Mouse (Mus musculus) macrophage (primary cell): ENCODE results near the gene Abhd12. TPM values are rescaled to one million over a fixed set of nuclear protein-coding genes. Genes with fewer than 3 reads are reported as not detected.
A peak's percentile ranks its signal among the peaks of the same experiment; 100 is the strongest.

Source experiments
- H3K27ac ChIP-seq: fragments of 350-480 bp; formaldehyde crosslinking; 2 replicates; pipeline ENCODE4 v1.9.0; 2021
- H3K36me3 ChIP-seq: fragments of 350-480 bp; formaldehyde crosslinking; 2 replicates; pipeline ENCODE4 v1.9.0; 2021; ENCODE audit errors: inconsistent target
- H3K4me3 ChIP-seq: fragments of 350-480 bp; formaldehyde crosslinking; 2 replicates; pipeline ENCODE4 v1.9.0; 2021; ENCODE audit errors: inconsistent target
- H3K79me2 ChIP-seq: fragments of 350-480 bp; formaldehyde crosslinking; 2 replicates; pipeline ENCODE4 v1.9.0; 2021; ENCODE audit errors: inconsistent target
- WGBS: methylation state at CpG from one replicate; pipeline ENCODE4 v1.1.7; 2026; ENCODE audit warnings: inconsistent platforms; ENCODE audit not compliant: missing documents; 5-methylcytosine and 5-hydroxymethylcytosine counted together
- polyA plus RNA-seq: library from polyadenylated mRNA; stranded (reverse); fragments of 250-400 nt; gene quantifications from 3 replicates; pipeline ENCODE4 v1.2.4, GENCODE M21; 2018; ENCODE audit warnings: inconsistent platforms

Abhd12 gene
- polyA plus RNA-seq, 1 experiment from 2014 or later, result 584 TPM

DNA sequence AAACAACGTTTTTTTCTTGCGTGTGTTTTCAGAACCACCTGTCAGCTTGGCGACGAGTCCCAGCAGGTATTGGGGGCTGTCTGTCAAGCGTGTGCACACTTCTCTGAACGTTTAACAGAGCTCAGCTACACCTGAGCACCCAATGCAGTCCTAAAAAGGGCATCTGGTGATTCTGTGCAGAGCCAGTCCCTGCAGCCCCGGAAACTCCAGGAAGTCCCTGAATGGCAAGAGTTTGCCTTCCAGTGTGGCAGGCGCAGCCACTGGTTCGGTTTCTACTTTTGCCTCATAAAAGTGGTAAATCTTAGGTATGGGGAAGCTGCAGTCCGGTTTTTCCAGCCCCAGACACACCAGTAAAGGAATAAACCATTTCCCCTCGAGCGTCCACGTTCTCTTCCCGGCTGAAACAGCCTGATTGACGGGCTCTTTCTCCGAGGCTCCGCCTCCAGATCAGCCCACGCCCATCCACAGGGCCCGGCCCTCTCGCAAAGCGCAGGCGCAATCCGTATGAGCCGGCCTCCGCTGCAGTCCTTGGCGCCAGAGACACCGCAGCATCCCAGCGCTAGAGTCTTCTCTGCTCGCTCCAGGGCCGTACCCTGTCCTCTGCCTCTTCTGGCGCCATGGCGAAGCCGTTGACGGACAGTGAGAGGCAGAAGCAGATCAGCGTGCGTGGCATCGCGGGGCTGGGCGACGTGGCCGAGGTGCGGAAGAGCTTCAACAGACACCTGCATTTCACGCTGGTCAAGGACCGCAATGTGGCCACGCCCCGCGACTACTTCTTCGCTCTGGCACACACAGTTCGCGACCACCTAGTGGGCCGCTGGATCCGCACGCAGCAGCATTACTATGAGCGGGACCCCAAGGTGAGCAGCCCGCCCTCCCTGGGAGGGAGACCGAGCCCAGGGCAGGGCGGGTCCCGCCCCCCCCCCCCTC lies 118.0 kb downstream of the Abhd12 start, which contains the start of gene Pygb:
Gene Pygb, plus strand, starts transcription at position 485 of the 930 bp plus-strand sequence.
- no peaks in the 10 kb centered on the region for H3K36me3 ChIP-seq
- peak within 1 kb of the TSS; percentile 81 for H3K4me3 ChIP-seq
- 2% methylated on average over 56 of the region's 58 CpGs for WGBS
- H3K79me2 ChIP-seq, result peaks cover 38% of the 10 kb centered on the region
- peak within 1 kb of the TSS; percentile 60 for H3K27ac ChIP-seq

GRCm38 (mm10) chr2:150782801-150783200 lies 121.7 kb downstream of the Abhd12 start:
- Histone ChIP-seq H3K36me3 (no peaks in the 10 kb centered on the region), H3K79me2 (peaks cover 12% of the 10 kb centered on the region), H3K4me3 (no peak overlapping the region), H3K27ac (no peak overlapping the region)
- WGBS, result 77% methylated on average over 2 of the region's 2 CpGs

Other genes with a start within 250 kb of the Abhd12 start
- 18.0 to 26.5 TPM (median 21.7 TPM) in 3 replicates for gene Acss1, start 236.2 kb downstream of the Abhd12 start, polyA plus RNA-seq
- gene Vsx1, start 215.4 kb downstream of the Abhd12 start, polyA plus RNA-seq, result not detected in 3 replicates
- 7.8 to 15.2 TPM (median 10.6 TPM) in 3 replicates for gene Entpd6, start 155.7 kb downstream of the Abhd12 start, polyA plus RNA-seq
- gene Pygb, start 118.0 kb downstream of the Abhd12 start, polyA plus RNA-seq, result 44.5 to 59.8 TPM (median 50.7 TPM) in 3 replicates
- 3.2 to 23.6 TPM (median 7.0 TPM) in 3 replicates for gene Gins1, start 659 bp upstream of the Abhd12 start, polyA plus RNA-seq
- gene Ninl, start 134.6 kb upstream of the Abhd12 start, polyA plus RNA-seq, result 0.66 to 1.2 TPM (median 0.89 TPM) in 3 replicates
- 11.5 to 13.8 TPM (median 13.1 TPM) in 3 replicates for gene Nanp, start 134.7 kb upstream of the Abhd12 start, polyA plus RNA-seq
- not detected in 3 replicates for gene Gm14151, start 187.6 kb upstream of the Abhd12 start, polyA plus RNA-seq
- not detected in 3 replicates for gene Gm14147, start 193.5 kb upstream of the Abhd12 start, polyA plus RNA-seq